Mouse (Mus musculus) megakaryocyte, embryonic 14.5 days (primary cell): ENCODE data around the gene Rnaseh2a. TPM values are rescaled to one million over a fixed set of nuclear protein-coding genes. Genes with fewer than 3 reads are reported as not detected.

Experiments used
- H3K27me3 ChIP-seq: replicated peaks from 2 replicates; pipeline ENCODE3; 2012; ENCODE audit warnings: inconsistent platforms
- H3K36me3 ChIP-seq: replicated peaks from 2 replicates; pipeline ENCODE3; 2012; ENCODE audit warnings: low read length, inconsistent platforms, mixed read lengths
- H3K4me1 ChIP-seq: 2 replicates; pipeline ENCODE4 v1.6.1; 2012; ENCODE audit warnings: inconsistent platforms
- H3K4me3 ChIP-seq: replicated peaks from 2 replicates; pipeline ENCODE3; 2012; ENCODE audit warnings: moderate library complexity, mild to moderate bottlenecking, inconsistent platforms
- H3K9me3 ChIP-seq: 2 replicates; pipeline ENCODE4 v1.6.1; 2012; ENCODE audit warnings: inconsistent platforms
- FLI1 ChIP-seq: IDR thresholded peaks from 2 replicates; pipeline ENCODE4 v1.6.1; 2012; ENCODE audit warnings: low read length, inconsistent platforms, mixed read lengths
- GATA1 ChIP-seq: IDR thresholded peaks from 3 replicates; pipeline ENCODE4 v1.6.1; 2012; ENCODE audit warnings: mixed read lengths, low read length, inconsistent platforms, borderline replicate concordance
- polyA plus RNA-seq: library from polyadenylated mRNA; stranded (reverse); fragments of >175 nt; gene quantifications from 2 replicates; pipeline ENCODE4 v1.2.3, GENCODE M21; 2012; ENCODE audit warnings: low replicate concordance; ENCODE audit not compliant: insufficient read depth

Rnaseh2a gene
- polyA plus RNA-seq, 1 experiment = 248 TPM

DNA sequence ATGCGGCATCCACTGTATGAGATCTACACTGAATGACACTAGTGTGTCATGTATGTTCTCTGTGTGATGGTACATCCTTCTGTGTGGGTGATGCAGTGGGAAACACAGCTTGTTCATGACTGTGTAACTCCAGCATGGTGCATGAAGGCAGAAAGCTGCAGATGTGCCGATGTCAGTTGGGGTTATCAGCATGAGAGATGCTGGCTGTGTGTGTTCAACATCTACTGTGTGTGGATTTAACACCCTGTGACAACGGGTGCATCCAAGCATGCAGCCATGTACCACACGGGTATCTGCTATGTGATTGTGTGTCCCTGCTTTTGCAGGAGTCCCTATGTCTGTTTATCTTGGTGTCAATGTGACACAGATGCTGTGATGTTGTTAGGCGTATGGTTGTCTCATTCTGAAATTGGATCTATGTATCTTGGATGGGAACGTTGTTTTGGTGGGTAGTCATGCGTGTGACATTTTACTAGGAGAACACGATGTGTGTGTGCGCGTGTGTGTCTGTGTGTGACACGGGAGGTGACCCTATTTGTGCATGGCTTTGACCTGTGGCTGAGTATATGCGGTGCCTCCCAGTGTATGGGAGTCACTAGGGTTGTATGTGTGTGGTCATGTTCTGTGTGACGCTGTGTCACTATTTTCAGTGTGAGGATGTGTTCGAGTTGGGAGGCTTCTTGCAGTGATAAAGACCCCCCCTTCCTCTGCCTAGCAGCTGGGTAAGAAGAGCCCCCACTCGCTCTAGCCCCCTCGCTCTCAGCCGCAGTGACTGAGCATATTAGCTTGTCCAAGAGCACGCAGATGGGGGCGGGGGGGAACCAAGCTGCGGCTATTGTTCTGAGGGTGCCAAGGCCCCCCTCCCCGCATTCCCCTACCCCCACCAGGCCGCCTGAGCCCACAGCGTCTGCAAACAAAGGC lies 33.3 kb downstream of the Rnaseh2a start:
- Histone ChIP-seq H3K4me1 (peaks cover 39% of the 10 kb centered on the region), H3K27me3 (peaks cover 78% of the 10 kb centered on the region), H3K4me3 (peak overlapping the region; percentile 89), H3K36me3 (no peaks in the 10 kb centered on the region), H3K9me3 (no peaks in the 10 kb centered on the region)
- TF ChIP-seq GATA1 (no peak), FLI1 (no peak)

DNA sequence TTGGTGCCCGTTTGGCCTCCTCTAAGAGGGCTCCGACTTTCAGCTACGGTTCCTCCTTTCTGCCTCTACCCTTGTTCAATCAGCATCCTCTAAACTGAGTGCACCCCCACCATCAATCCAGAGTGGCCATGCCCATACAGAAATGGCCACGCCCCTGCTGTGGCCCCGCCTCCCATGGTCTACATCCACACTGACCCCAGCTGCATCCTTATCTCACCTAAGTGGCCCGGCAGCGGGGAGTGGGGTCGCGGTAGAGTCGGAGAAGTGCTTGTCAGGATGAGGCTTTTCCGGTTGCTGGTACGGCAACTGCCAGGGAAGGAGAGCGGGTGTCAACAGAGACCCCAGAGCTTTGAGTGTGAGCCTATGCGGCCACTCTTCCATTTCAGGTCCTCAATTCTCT lies 34.1 kb downstream of the Rnaseh2a start:
- TF ChIP-seq FLI1 = no peak
- no peak for TF ChIP-seq GATA1
- H3K27me3 ChIP-seq = peaks cover 78% of the 10 kb centered on the region

DNA sequence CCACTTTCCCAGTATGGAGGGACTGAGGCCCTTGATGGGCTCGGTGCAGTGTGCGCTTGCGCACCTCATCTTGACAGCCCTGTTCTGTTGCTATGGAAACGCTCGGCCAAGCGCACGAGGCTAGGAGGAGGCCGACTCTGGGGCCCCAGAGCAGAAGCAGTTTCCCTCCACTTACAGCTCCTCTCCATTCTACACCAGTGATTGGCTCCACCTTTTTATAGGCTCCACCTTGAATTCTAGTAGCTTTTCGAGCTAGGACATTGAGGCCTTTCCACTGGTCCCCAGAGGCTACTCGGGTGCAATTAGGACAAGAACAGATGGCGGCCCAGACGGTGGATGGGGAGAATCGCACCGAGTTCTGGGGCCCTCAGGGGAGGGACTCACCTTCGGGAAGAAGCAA lies 34.7 kb downstream of the Rnaseh2a start:
- TF ChIP-seq FLI1 (no peak), GATA1 (no peak)
- Histone ChIP-seq H3K4me3 (no peak overlapping the region), H3K27me3 (peaks cover 81% of the 10 kb centered on the region), H3K36me3 (no peaks in the 10 kb centered on the region), H3K9me3 (no peaks in the 10 kb centered on the region), H3K4me1 (peaks cover 46% of the 10 kb centered on the region)

More for the DNA sequence above, 34.1 kb downstream of the Rnaseh2a start:
- Histone ChIP-seq H3K4me3 (peak overlapping the region; percentile 47), H3K4me1 (peaks cover 41% of the 10 kb centered on the region), H3K36me3 (no peaks in the 10 kb centered on the region), H3K9me3 (no peaks in the 10 kb centered on the region)

DNA sequence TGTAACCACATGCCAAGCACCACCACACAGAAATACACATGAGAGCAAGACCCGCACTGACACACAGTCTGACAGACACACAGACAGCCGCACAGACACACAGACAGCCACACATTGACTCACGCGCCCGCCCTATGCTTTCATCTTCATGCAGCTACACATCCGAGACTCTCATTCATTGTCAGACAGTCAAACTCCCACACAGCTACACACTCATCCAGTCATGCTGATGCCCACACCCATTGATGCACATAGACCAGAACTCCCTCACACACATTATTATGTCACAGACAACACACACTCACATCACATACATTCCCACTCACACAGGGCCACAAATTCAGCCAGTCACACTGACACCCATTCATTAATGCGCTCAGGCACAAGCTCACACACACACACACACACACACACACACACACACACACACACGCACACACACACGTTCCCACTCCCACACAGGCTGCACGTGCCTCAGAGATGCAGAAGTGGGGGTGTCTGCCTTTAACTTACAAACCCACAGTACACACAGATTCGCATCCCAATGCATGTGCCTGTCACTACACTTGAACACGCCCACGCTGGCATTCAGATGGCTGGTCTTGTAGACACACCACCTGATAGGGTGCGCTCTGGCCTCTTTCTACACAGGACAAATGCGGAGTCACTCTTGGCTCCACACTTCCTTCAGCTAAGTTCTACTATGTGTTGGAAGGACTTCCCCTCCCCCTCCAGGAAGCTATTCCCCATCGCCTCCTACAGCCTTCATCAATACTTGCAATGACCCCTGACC lies 35.6 kb downstream of the Rnaseh2a start:
- Histone ChIP-seq H3K27me3 (peaks cover 88% of the 10 kb centered on the region), H3K9me3 (no peaks in the 10 kb centered on the region), H3K36me3 (no peaks in the 10 kb centered on the region), H3K4me1 (peaks cover 51% of the 10 kb centered on the region), H3K4me3 (peak overlapping the region; percentile 34)
- TF ChIP-seq FLI1 = no peak
- no peak for TF ChIP-seq GATA1

DNA sequence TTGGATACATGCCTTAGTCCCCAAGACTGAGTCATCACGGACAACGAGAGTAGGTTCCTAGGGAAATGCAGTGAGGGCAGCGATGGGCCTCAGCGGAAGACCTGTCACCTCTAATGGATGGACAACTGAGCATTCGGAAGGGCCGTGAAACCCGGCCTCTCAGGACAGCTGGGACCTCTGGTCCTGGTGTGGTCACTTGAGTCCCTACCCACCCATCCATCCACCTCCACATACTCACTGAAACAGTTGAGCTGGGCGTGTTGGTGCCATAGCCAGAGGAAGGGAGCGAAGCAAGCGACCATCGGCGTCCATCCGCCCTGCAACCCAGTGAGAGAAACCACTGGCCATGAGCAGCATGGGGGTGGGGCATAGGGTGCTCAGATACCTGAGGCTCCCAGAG lies 39.0 kb downstream of the Rnaseh2a start:
- peaks cover 40% of the 10 kb centered on the region for H3K4me1 ChIP-seq
- TF ChIP-seq GATA1 = no peak
- TF ChIP-seq FLI1 = no peak
- no peak overlapping the region for H3K4me3 ChIP-seq
- H3K9me3 ChIP-seq = no peaks in the 10 kb centered on the region
- peaks cover 75% of the 10 kb centered on the region for H3K27me3 ChIP-seq
- H3K36me3 ChIP-seq = no peaks in the 10 kb centered on the region

DNA sequence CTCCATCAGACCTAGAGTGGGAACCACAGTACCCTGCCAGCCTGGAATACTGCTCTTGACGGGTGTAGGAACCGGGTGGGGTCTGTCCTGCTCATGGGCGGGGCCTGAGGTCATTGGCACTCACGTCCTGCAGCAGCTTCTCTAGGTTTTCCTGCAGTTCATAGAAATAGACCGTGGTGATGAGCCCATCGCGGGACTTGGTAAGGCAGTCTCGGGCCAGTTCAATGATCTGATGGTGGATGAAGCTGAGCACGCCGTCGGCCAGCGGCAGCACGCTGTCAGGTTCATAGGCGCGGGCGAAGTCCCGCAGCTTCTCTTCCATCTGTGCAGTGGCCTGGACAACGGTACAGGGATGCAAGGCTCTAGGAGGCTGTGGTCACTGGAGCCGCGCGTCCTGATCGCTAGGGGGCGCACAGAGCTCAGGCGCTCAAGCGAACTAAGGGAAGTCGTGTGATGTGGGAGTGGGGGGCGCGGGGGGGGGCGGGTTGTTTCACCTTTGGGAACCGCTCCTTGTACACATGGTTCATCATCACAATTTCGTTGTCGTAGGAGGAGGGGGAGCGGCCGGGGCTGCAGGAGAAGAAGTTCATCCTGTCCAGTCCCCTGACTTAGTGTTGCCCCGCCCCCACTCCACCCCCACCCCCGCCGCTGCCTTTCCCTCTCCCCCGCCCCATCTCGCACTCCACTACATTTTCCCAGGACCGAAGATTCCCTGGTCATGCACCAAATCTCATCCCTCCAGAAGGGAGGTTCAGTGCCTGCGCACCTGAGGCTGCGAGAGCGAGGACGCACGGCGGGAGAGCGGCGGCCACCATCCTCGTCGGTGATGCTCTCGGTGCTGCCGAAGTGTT lies 40.9 kb downstream of the Rnaseh2a start:
- no peaks in the 10 kb centered on the region for H3K36me3 ChIP-seq
- no peak for TF ChIP-seq FLI1
- TF ChIP-seq GATA1 = no peak
- no peaks in the 10 kb centered on the region for H3K9me3 ChIP-seq
- H3K4me1 ChIP-seq = peaks cover 21% of the 10 kb centered on the region
- H3K27me3 ChIP-seq = peaks cover 69% of the 10 kb centered on the region
- peak overlapping the region; percentile 57 for H3K4me3 ChIP-seq

DNA sequence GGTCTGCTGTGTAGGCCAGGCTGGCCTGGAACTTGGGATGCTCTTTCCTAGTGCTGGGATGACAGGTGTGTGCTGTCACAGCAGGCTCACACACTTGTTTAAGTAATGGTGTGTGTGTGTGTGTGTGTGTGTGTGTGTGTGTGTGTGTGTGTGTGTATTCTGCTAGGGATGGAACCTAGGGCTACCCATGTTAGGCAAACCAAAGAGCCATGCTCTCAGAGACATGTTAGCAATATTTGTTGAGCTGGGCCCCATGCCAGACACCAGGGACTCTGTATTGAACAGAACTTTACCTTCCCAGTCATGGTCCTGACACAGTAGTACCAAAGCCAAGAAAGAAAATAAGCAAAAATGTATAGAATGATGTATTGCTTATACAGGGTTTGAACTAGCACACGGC lies 42.1 kb downstream of the Rnaseh2a start:
- H3K27me3 ChIP-seq = peaks cover 63% of the 10 kb centered on the region
- H3K4me3 ChIP-seq = no peak overlapping the region
- H3K4me1 ChIP-seq = peaks cover 21% of the 10 kb centered on the region
- H3K9me3 ChIP-seq = no peaks in the 10 kb centered on the region
- H3K36me3 ChIP-seq = no peaks in the 10 kb centered on the region
- TF ChIP-seq GATA1 = no peak
- no peak for TF ChIP-seq FLI1

DNA sequence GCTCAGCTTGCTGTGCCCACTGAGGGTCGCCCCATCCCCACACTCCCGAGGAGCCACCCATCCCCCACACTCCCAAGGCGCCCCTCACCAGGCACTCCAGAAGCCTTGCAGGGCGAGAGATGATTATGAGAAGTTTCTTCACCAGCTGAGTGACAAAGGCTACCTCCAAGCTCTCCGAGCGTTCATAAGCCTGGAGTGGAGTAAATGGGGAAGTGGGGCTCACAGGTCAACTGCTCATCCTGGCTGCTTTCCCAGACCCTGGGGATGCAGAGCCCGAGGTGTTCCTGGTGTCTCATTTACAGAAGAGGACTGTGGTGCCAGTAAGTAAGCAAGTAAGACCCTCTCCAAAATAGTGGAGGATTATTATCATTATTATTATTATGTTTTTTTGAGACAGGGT lies 44.0 kb downstream of the Rnaseh2a start:
- Histone ChIP-seq H3K36me3 (no peaks in the 10 kb centered on the region), H3K9me3 (no peaks in the 10 kb centered on the region), H3K27me3 (peaks cover 50% of the 10 kb centered on the region), H3K4me3 (no peak overlapping the region), H3K4me1 (peaks cover 32% of the 10 kb centered on the region)
- no peak for TF ChIP-seq FLI1
- no peak for TF ChIP-seq GATA1

DNA sequence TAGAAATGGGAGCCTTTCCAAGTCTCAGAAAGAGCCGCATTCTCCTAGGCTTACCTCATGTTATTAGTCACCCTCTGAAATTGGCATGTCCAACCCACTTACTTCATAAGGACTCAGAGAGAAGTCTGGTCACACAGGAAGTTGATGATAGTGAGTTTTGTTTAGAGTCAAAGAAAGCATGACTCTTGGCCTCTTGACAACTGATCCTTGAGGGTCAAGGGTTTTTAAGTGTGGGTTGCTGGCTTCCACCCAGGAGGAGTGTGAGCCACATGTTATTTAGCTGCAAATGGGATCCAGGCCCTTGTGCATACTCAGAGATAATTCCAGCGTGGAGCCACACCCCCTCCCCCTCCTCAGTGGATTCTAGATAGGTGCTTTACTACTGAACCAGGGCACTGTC lies 48.0 kb downstream of the Rnaseh2a start:
- H3K27me3 ChIP-seq = peaks cover 38% of the 10 kb centered on the region

More for the DNA sequence above, 48.0 kb downstream of the Rnaseh2a start:
- Histone ChIP-seq H3K4me1 (peaks cover 12% of the 10 kb centered on the region), H3K4me3 (no peak overlapping the region), H3K36me3 (no peaks in the 10 kb centered on the region), H3K9me3 (no peaks in the 10 kb centered on the region)
- TF ChIP-seq FLI1 (no peak), GATA1 (no peak)
